Mouse (Mus musculus) lung, embryonic 14.5 days (tissue): Measurements from ENCODE around the gene Mageb18. TPM values are rescaled to one million over a fixed set of nuclear protein-coding genes. Genes with fewer than 3 reads are reported as not detected.
A peak's percentile ranks its signal among the peaks of the same experiment; 100 is the strongest.
"Not testable (repeated sequence)": the region's sequence is repeated elsewhere in the genome, so short reads cannot be mapped to it uniquely, and the experiment has no call there.

Experiments
- ATAC-seq: fragments of 200-750 bp; cut with Nextera tagmentation; 2 replicates; pipeline ENCODE4 v1.8.0; 2017; ENCODE audit warnings: mild to moderate bottlenecking, moderate TSS enrichment, moderate library complexity; ENCODE audit not compliant: insufficient read depth
- DNase-seq: peaks from one replicate; pipeline ENCODE4 v3.0.0-alpha.2; 2015
- H3K27ac ChIP-seq: fragments of 300-500 bp; sonication (generic); 2 replicates; pipeline ENCODE4 v1.5.1; 2014; ENCODE audit warnings: low read depth, mild to moderate bottlenecking, moderate library complexity
- H3K27me3 ChIP-seq: fragments of 300-500 bp; sonication (generic); 2 replicates; pipeline ENCODE4 v1.6.1; 2014; ENCODE audit warnings: low read length, control low read depth; ENCODE audit not compliant: insufficient read depth
- H3K36me3 ChIP-seq: fragments of 300-500 bp; sonication (generic); 2 replicates; pipeline ENCODE4 v1.6.1; 2014; ENCODE audit warnings: control low read depth; ENCODE audit not compliant: insufficient read depth
- H3K4me1 ChIP-seq: fragments of 300-500 bp; sonication (generic); 2 replicates; pipeline ENCODE4 v1.6.1; 2014; ENCODE audit warnings: antibody characterized with exemption, control low read depth; ENCODE audit not compliant: insufficient read depth
- H3K4me2 ChIP-seq: fragments of 300-500 bp; sonication (generic); 2 replicates; pipeline ENCODE4 v1.6.1; 2014; ENCODE audit warnings: mild to moderate bottlenecking
- H3K4me3 ChIP-seq: fragments of 300-500 bp; sonication (generic); 2 replicates; pipeline ENCODE4 v1.5.1; 2014; ENCODE audit warnings: low read depth, low read length
- H3K9ac ChIP-seq: fragments of 300-500 bp; sonication (generic); 2 replicates; pipeline ENCODE4 v1.6.1; 2014
- H3K9me3 ChIP-seq: fragments of 300-500 bp; sonication (generic); 2 replicates; pipeline ENCODE4 v1.6.1; 2016; ENCODE audit warnings: low read depth, low read length, control low read depth
- CTCF ChIP-seq: IDR thresholded peaks from 2 replicates; pipeline ENCODE4 v1.5.1; 2016; ENCODE audit warnings: antibody characterized with exemption, low read depth
- WGBS: fragments of 180-500 bp; shearing (Covaris S2); extraction: QIAGEN DNeasy Blood & Tissue Kit; methylation state at CpG from one replicate; pipeline ENCODE4 v1.1.7; 2014; 5-methylcytosine and 5-hydroxymethylcytosine counted together
- polyA plus RNA-seq: library from polyadenylated mRNA; unstranded; fragments of >200 nt; fragmentation: Nextera tagmentation; extraction: Ambion mirVana; gene quantifications from 2 replicates; pipeline ENCODE4 v1.2.1, GENCODE M21; 2014

The Mageb18 gene
- not detected in 2 replicates for polyA plus RNA-seq

- H3K4me3 ChIP-seq = no peak within 1 kb of the TSS
- ATAC-seq (no peak), DNase-seq (no peak)
- no peaks in the 10 kb centered on the region for H3K36me3 ChIP-seq
- 71% methylated on average over 1 of the region's 1 CpGs for WGBS
- H3K4me2 ChIP-seq = no peak within 1 kb of the TSS
- no peak for TF ChIP-seq CTCF
- H3K27ac ChIP-seq = no peak within 1 kb of the TSS
- no peaks in the 10 kb centered on the region for H3K4me1 ChIP-seq
- H3K9ac ChIP-seq = no peak within 1 kb of the TSS
- H3K27me3 ChIP-seq = no peaks in the 10 kb centered on the region
- H3K9me3 ChIP-seq = no peaks in the 10 kb centered on the region
These were observed at the start of gene Mageb18 for GRCm38 (mm10) chrX:92599472-92599871. Gene Mageb18 (minus strand): TSS chrX:92599572.

GRCm38 (mm10) chrX:92612788-92613187, 13.4 kb upstream of the Mageb18 start:
- Histone ChIP-seq H3K27ac (no peak overlapping the region), H3K4me1 (no peaks in the 10 kb centered on the region), H3K4me2 (no peak overlapping the region), H3K9ac (no peak overlapping the region), H3K27me3 (no peaks in the 10 kb centered on the region), H3K36me3 (no peaks in the 10 kb centered on the region), H3K4me3 (no peak overlapping the region), H3K9me3 (no peaks in the 10 kb centered on the region)
- DNase-seq (no peak), ATAC-seq (no peak)
- 88% methylated on average over 3 of the region's 3 CpGs for WGBS
- no peak for TF ChIP-seq CTCF

- 61% methylated on average over 3 of the region's 3 CpGs for WGBS
- Histone ChIP-seq H3K4me1 (no peaks in the 10 kb centered on the region), H3K4me3 (no peak overlapping the region), H3K36me3 (no peaks in the 10 kb centered on the region), H3K27ac (no peak overlapping the region), H3K9me3 (no peaks in the 10 kb centered on the region), H3K9ac (no peak overlapping the region), H3K27me3 (no peaks in the 10 kb centered on the region), H3K4me2 (no peak overlapping the region)
- DNase-seq = no peak
- ATAC-seq = no peak
- TF ChIP-seq CTCF = no peak
These were observed 11.1 kb upstream of the Mageb18 start for GRCm38 (mm10) chrX:92610466-92610865.

GRCm38 (mm10) chrX:92597324-92597723, 2.0 kb downstream of the Mageb18 start:
- Histone ChIP-seq H3K27ac (no peak overlapping the region), H3K9ac (no peak overlapping the region), H3K36me3 (no peaks in the 10 kb centered on the region), H3K4me3 (no peak overlapping the region), H3K4me1 (no peaks in the 10 kb centered on the region), H3K4me2 (no peak overlapping the region), H3K27me3 (no peaks in the 10 kb centered on the region), H3K9me3 (no peaks in the 10 kb centered on the region)
- ATAC-seq = no peak
- WGBS = 22% methylated on average over 4 of the region's 4 CpGs
- DNase-seq = peak; percentile 68
- peak; percentile 55 for TF ChIP-seq CTCF

- 62% methylated on average over 1 of the region's 1 CpGs for WGBS
- peak; percentile 63; the same call in 1 of the 2 replicates for ATAC-seq
- Histone ChIP-seq H3K27me3 (no peaks in the 10 kb centered on the region), H3K27ac (no peak overlapping the region), H3K4me3 (no peak overlapping the region), H3K9me3 (no peaks in the 10 kb centered on the region), H3K4me2 (no peak overlapping the region), H3K36me3 (no peaks in the 10 kb centered on the region), H3K4me1 (no peaks in the 10 kb centered on the region), H3K9ac (no peak overlapping the region)
- peak; percentile 26 for DNase-seq
- no peak for TF ChIP-seq CTCF
These were observed 71.5 kb downstream of the Mageb18 start for GRCm38 (mm10) chrX:92527826-92528225.

- no peaks in the 10 kb centered on the region for H3K36me3 ChIP-seq
- ATAC-seq (no peak), DNase-seq (no peak)
- no peak overlapping the region for H3K4me2 ChIP-seq
- no peaks in the 10 kb centered on the region for H3K9me3 ChIP-seq
- TF ChIP-seq CTCF = no peak
- WGBS = 37% methylated on average over 1 of the region's 1 CpGs
- H3K4me3 ChIP-seq = no peak overlapping the region
- no peaks in the 10 kb centered on the region for H3K27me3 ChIP-seq
- H3K9ac ChIP-seq = no peak overlapping the region
- H3K4me1 ChIP-seq = no peaks in the 10 kb centered on the region
- H3K27ac ChIP-seq = no peak overlapping the region
These were observed 101.1 kb downstream of the Mageb18 start for GRCm38 (mm10) chrX:92498254-92498653.

GRCm38 (mm10) chrX:92489649-92490048, 109.7 kb downstream of the Mageb18 start, which contains the start of gene Gm5941:
Gene Gm5941 (plus strand): TSS chrX:92489949.
- not testable (repeated sequence) for ATAC-seq, H3K4me2 ChIP-seq, H3K27me3 ChIP-seq, H3K27ac ChIP-seq, H3K9me3 ChIP-seq, H3K4me3 ChIP-seq, DNase-seq, H3K36me3 ChIP-seq, H3K4me1 ChIP-seq, H3K9ac ChIP-seq
- WGBS = 69% methylated on average over 4 of the region's 4 CpGs

GRCm38 (mm10) chrX:92464773-92465172, 134.6 kb downstream of the Mageb18 start:
- 49% methylated on average over 4 of the region's 4 CpGs for WGBS
- no peak overlapping the region for H3K4me2 ChIP-seq

More at GRCm38 (mm10) chrX:92464773-92465172, 134.6 kb downstream of the Mageb18 start:
- H3K4me3 ChIP-seq = no peak overlapping the region
- no peaks in the 10 kb centered on the region for H3K9me3 ChIP-seq
- ATAC-seq (no peak), DNase-seq (no peak)
- no peak overlapping the region for H3K27ac ChIP-seq
- no peak for TF ChIP-seq CTCF
- H3K36me3 ChIP-seq = no peaks in the 10 kb centered on the region
- H3K27me3 ChIP-seq = no peaks in the 10 kb centered on the region
- no peaks in the 10 kb centered on the region for H3K4me1 ChIP-seq
- H3K9ac ChIP-seq = no peak overlapping the region
